Mouse (Mus musculus) stomach, embryonic 15.5 days (tissue): Measurements from ENCODE around the gene Dpf3. TPM values are rescaled to one million over a fixed set of nuclear protein-coding genes. Genes with fewer than 3 reads are reported as not detected.

Source experiments
- ATAC-seq: fragments of 200-750 bp; cut with Nextera tagmentation; 2 replicates; pipeline ENCODE4 v1.8.0; 2017; ENCODE audit warnings: low read depth, moderate number of reproducible peaks, moderate TSS enrichment; ENCODE audit not compliant: insufficient read depth, low FRiP score
- H3K27ac ChIP-seq: fragments of 300-500 bp; sonication (generic); 2 replicates; pipeline ENCODE4 v1.5.1; 2015; ENCODE audit warnings: mild to moderate bottlenecking, inconsistent platforms
- H3K27me3 ChIP-seq: fragments of 300-500 bp; sonication (generic); replicated peaks from 2 replicates; pipeline ENCODE4 v1.6.1; 2015; ENCODE audit warnings: inconsistent platforms
- H3K36me3 ChIP-seq: fragments of 300-500 bp; sonication (generic); 2 replicates; pipeline ENCODE4 v1.6.1; 2015; ENCODE audit warnings: inconsistent platforms
- H3K4me1 ChIP-seq: fragments of 300-500 bp; sonication (generic); 2 replicates; pipeline ENCODE4 v1.6.1; 2015; ENCODE audit warnings: inconsistent platforms
- H3K4me2 ChIP-seq: fragments of 300-500 bp; sonication (generic); 2 replicates; pipeline ENCODE4 v1.6.1; 2015; ENCODE audit warnings: mild to moderate bottlenecking, inconsistent platforms
- H3K4me3 ChIP-seq: fragments of 300-500 bp; sonication (generic); replicated peaks from 2 replicates; pipeline ENCODE4 v1.5.1; 2015; ENCODE audit warnings: inconsistent platforms
- H3K9ac ChIP-seq: fragments of 300-500 bp; sonication (generic); 2 replicates; pipeline ENCODE4 v1.6.1; 2015; ENCODE audit warnings: inconsistent platforms
- H3K9me3 ChIP-seq: fragments of 300-500 bp; sonication (generic); 2 replicates; pipeline ENCODE4 v1.6.1; 2016; ENCODE audit warnings: inconsistent platforms
- WGBS: fragments of 180-500 bp; shearing (Covaris S2); methylation state at CpG from one replicate; pipeline ENCODE4 v1.1.7; 2015; 5-methylcytosine and 5-hydroxymethylcytosine counted together
- polyA plus RNA-seq: library from polyadenylated mRNA; unstranded; fragments of >200 nt; fragmentation: Nextera tagmentation; extraction: Ambion mirVana; gene quantifications from 2 replicates; pipeline ENCODE4 v1.2.1, GENCODE M21; 2015

Dpf3 gene
- polyA plus RNA-seq, 1 experiment from 2014 or later: 4.6 TPM

DNA sequence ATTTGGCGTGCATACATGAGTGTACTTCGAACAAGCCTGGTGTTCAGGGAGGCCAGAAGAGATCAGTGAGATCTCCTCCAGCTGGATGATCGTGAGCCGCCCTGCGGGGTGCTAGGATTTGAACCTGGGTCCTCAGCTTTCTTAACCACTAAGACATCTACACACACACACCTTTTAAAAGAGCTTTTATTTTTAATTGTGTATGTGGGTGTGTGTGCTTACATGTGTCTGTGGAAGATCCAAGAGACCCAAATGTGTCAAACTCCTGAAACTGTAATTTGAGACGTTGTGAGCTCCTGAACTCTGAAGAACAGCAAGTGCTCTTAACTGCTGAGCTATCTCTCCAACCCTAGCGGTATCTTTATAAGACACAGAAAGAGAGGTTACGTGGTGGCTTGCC is 33.6 kb upstream of the Dpf3 start:
- no peak for ATAC-seq
- no peaks in the 10 kb centered on the region for H3K27me3 ChIP-seq
- no peaks in the 10 kb centered on the region for H3K36me3 ChIP-seq
- 35% methylated on average over 8 of the region's 8 CpGs for WGBS
- H3K4me1 ChIP-seq: peaks cover 10% of the 10 kb centered on the region
- H3K9me3 ChIP-seq: no peaks in the 10 kb centered on the region
- peak overlapping the region; percentile 71 for H3K4me2 ChIP-seq
- peak overlapping the region; percentile 18; the same call in 1 of the 2 replicates for H3K9ac ChIP-seq
- peak overlapping the region; percentile 87 for H3K4me3 ChIP-seq
- H3K27ac ChIP-seq: peak overlapping the region; percentile 72; the same call in 1 of the 2 replicates

DNA sequence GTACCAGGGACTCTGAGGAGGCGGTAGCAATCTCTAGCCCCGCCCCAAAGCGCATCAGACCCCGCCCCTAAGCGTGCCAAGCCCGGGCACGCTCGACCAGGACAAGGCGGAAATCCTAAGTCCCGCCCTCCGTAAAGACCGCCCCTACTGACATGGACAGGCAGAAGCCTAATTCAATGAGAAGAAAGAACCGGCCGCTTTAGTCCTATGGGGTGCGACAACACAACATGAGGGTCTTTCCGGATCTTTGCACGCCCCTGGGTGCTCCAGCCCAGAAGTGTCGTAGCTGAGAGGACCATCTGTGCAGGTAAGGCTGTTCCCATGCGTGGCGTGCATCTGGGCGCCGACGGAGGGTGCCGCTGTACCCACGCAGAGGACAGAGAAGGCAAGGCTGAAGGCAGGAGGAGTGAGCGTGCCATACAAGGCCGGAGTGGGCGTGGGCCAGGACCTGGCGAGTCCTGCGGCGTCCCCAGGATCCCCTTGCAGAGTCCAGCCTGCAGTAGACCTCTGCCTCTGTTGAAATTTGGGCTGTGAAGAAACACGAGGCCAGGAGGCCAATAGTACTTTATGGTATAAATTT is 32.9 kb upstream of the Dpf3 start, which contains the start of gene Dcaf4:
Dcaf4 (plus strand) TSS at position 156 of the 580 bp plus-strand sequence.
- Histone ChIP-seq H3K27ac (peak within 1 kb of the TSS; percentile 72), H3K9me3 (no peaks in the 10 kb centered on the region), H3K4me2 (peak within 1 kb of the TSS; percentile 71), H3K27me3 (no peaks in the 10 kb centered on the region), H3K9ac (peak within 1 kb of the TSS; percentile 18), H3K4me3 (peak within 1 kb of the TSS; percentile 87), H3K36me3 (no peaks in the 10 kb centered on the region), H3K4me1 (peaks cover 10% of the 10 kb centered on the region)
- WGBS: under 1% methylated on average over 32 of the region's 32 CpGs
- peak; percentile 98 for ATAC-seq

DNA sequence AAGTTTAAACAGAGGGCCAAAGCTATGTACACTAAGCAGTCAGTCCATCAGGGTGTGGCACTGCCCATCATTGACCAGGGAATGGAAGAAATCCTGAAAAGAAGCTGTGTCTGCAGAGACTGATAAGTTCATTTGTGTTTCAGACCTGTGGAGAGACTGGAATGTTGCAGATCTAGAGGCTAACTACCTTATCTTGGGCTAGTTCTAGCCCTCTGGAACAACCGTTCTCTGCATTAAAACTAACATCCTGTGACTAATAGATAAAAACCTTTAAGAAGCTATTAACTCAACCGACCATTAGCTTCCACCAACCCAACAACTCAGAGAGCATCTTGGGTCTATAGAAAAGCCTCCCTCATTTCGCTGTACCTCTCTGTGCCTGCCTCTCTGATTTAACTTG is 30.1 kb upstream of the Dpf3 start:
- Histone ChIP-seq H3K9me3 (no peaks in the 10 kb centered on the region), H3K36me3 (no peaks in the 10 kb centered on the region), H3K27ac (no peak overlapping the region), H3K4me3 (no peak overlapping the region), H3K9ac (no peak overlapping the region), H3K27me3 (no peaks in the 10 kb centered on the region), H3K4me2 (no peak overlapping the region), H3K4me1 (peaks cover 11% of the 10 kb centered on the region)
- ATAC-seq: no peak
- WGBS: 66% methylated on average over 3 of the region's 3 CpGs

DNA sequence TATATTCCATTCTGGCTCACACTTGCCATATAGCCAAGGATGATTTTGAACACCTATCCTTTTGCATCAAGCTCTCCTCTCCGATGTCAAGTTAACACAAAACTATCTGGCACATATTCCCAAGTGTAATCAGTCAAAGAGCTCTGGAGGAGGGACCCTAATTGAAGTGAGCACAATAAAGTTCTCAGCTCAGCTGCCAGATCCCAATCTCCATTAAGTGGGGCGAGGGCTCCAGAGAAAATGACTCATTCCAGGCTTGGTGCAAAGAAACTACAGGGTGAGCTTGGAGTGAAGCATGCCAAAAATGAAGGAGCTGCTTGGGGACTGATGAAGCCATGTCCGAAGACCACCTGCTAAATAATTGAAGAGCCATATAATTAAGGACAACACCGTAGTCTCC is 26.7 kb upstream of the Dpf3 start:
- no peak overlapping the region for H3K9ac ChIP-seq
- no peak overlapping the region for H3K4me2 ChIP-seq
- no peaks in the 10 kb centered on the region for H3K36me3 ChIP-seq
- no peaks in the 10 kb centered on the region for H3K27me3 ChIP-seq
- no peaks in the 10 kb centered on the region for H3K9me3 ChIP-seq
- H3K4me1 ChIP-seq: peaks cover 3% of the 10 kb centered on the region; the same call in 1 of the 2 replicates
- no peak overlapping the region for H3K27ac ChIP-seq
- ATAC-seq: no peak
- no peak overlapping the region for H3K4me3 ChIP-seq
- WGBS: 54% methylated on average over 4 of the region's 4 CpGs

DNA sequence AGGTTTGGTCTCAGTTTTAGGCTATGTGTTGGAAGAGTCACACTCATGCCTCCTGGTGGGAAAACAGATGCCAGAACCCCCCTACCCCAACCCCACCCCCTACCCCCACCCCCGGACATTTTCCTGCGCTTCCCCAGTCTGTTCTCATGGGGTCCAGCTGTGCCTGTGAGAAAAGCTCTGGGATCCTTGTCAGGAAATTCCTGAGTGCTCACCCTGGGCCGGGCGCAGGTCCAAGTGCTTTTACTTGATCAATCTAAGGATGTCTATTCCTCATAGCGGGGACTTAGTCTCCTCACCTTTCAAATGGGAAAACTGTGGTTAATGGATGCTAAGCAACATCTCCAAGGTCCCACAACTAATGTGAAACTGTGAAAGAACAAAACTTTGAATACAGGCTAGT is 25.7 kb upstream of the Dpf3 start:
- no peaks in the 10 kb centered on the region for H3K36me3 ChIP-seq
- H3K9me3 ChIP-seq: no peaks in the 10 kb centered on the region
- no peak overlapping the region for H3K4me3 ChIP-seq
- no peak overlapping the region for H3K27ac ChIP-seq
- H3K4me2 ChIP-seq: no peak overlapping the region
- no peak overlapping the region for H3K9ac ChIP-seq
- 31% methylated on average over 5 of the region's 5 CpGs for WGBS
- no peak for ATAC-seq
- no peaks in the 10 kb centered on the region for H3K27me3 ChIP-seq
- peaks cover 3% of the 10 kb centered on the region; the same call in 1 of the 2 replicates for H3K4me1 ChIP-seq

DNA sequence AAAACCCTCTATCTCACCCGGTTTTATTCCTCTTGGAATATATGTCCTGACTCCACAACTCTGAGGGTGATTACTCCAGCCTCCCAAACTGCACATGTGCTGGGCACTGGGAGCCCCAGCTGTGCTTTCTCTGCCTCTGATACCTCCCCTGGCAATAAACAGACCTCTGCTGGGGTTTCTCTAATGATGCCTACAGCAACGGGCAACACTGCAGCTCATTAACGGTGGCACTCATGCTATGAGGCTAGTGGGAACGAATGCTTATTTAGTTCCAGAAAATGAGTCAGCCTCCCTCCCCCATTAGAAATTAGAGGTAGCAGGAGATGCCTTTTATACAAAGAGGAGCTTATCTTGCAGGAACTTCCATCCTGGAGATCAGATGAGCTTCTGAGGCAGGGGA is 25.3 kb upstream of the Dpf3 start:
- no peak overlapping the region for H3K9ac ChIP-seq

DNA sequence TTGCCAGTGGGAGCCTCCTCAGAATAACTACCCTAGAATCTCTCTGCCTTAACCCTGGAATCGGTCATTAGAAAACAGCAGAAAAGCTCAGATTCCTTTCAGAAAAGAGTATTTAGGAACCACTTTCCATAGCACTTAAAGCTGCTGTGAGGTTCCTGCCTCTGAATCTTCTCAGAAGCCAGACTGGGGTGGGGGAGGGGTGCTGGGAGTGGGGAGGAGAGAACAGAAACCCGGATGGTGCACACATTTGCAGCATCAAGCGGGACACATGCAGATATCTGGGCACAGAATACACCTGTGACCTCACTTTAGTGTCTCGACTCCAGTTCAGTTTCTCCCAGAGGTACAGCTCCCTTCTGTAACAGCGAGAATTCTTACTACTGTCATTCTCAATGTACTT is 23.1 kb upstream of the Dpf3 start:
- Histone ChIP-seq H3K9me3 (no peaks in the 10 kb centered on the region), H3K9ac (no peak overlapping the region), H3K27me3 (no peaks in the 10 kb centered on the region), H3K36me3 (no peaks in the 10 kb centered on the region), H3K4me1 (peaks cover 3% of the 10 kb centered on the region; the same call in 1 of the 2 replicates), H3K27ac (no peak overlapping the region), H3K4me3 (no peak overlapping the region), H3K4me2 (no peak overlapping the region)
- ATAC-seq: no peak
- 71% methylated on average over 5 of the region's 5 CpGs for WGBS

More for the DNA sequence above, 25.3 kb upstream of the Dpf3 start:
- ATAC-seq: no peak
- no peak overlapping the region for H3K4me3 ChIP-seq
- H3K27ac ChIP-seq: no peak overlapping the region
- no peak overlapping the region for H3K4me2 ChIP-seq
- H3K36me3 ChIP-seq: no peaks in the 10 kb centered on the region
- no peaks in the 10 kb centered on the region for H3K9me3 ChIP-seq
- H3K27me3 ChIP-seq: no peaks in the 10 kb centered on the region
- WGBS: 31% methylated on average over 4 of the region's 4 CpGs
- peaks cover 3% of the 10 kb centered on the region; the same call in 1 of the 2 replicates for H3K4me1 ChIP-seq

DNA sequence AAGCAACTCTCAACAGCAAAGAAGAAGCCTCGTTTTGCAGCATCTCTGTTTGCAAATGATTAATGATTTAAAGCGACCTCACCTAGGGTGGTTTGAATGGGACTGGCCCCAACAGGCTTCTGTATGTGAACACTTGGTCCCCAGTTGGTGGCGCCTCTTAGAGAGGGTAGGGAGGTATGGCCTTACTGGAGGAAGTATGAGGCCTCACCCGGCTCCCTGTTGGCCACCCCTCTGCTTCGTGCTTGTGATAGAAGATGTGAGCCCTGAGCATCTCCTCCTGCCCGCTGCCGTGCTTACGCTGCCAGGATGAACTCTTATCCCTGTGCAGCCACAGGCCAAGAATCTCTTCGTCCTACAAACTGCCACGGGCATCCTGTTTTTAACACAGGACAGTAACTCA is 19.0 kb upstream of the Dpf3 start:
- no peaks in the 10 kb centered on the region for H3K36me3 ChIP-seq
- WGBS: 74% methylated on average over 10 of the region's 10 CpGs
- H3K27ac ChIP-seq: no peak overlapping the region
- H3K27me3 ChIP-seq: no peaks in the 10 kb centered on the region
- H3K4me2 ChIP-seq: no peak overlapping the region
- no peak for ATAC-seq
- no peaks in the 10 kb centered on the region for H3K4me1 ChIP-seq
- no peak overlapping the region for H3K4me3 ChIP-seq
- H3K9ac ChIP-seq: no peak overlapping the region
- H3K9me3 ChIP-seq: no peaks in the 10 kb centered on the region

DNA sequence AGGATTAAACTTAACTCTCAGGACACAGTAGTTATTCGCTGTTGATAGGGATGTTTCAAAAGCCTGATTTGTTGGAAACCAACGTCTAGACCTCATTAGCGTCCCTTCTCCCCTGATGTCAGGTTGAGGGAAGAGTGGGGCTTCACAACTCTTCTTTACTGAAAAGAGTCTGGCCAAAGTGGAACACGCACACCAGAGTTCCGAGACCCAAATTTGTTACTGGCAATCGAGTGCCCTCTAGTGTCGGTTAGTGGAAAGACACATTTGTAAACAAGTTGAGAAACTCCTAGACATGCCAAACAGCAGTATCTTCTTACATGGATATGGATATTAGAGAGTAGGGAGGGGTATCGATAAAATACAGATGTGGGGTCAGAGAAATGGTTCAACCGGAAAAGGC is 14.7 kb upstream of the Dpf3 start:
- H3K4me2 ChIP-seq: no peak overlapping the region
- WGBS: 7% methylated on average over 9 of the region's 9 CpGs
- no peak overlapping the region for H3K4me3 ChIP-seq
- no peaks in the 10 kb centered on the region for H3K4me1 ChIP-seq
- no peaks in the 10 kb centered on the region for H3K27me3 ChIP-seq
- H3K36me3 ChIP-seq: no peaks in the 10 kb centered on the region
- no peak overlapping the region for H3K9ac ChIP-seq
- ATAC-seq: no peak
- H3K9me3 ChIP-seq: no peaks in the 10 kb centered on the region
- no peak overlapping the region for H3K27ac ChIP-seq

DNA sequence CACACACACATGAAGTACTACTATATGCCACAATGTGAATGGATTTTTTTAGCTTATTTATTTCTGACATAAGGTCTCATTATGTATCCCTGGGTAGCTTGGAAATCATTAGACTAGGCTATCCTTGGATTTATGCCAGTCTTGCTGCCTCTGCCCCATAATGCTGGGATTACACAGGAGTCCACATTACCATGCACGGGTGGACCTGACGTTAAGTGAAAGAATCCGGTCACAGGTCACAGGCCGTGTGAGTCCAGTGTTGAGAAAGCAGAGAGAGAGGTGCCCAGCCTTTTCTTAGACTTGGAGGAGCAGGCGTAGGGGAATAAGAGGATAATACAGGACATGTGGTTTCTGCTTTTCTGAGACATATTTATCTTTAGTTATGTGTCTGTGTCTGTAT is 11.7 kb upstream of the Dpf3 start:
- Histone ChIP-seq H3K36me3 (no peaks in the 10 kb centered on the region), H3K27me3 (no peaks in the 10 kb centered on the region), H3K9ac (no peak overlapping the region), H3K9me3 (no peaks in the 10 kb centered on the region), H3K27ac (no peak overlapping the region), H3K4me2 (no peak overlapping the region), H3K4me3 (no peak overlapping the region), H3K4me1 (no peaks in the 10 kb centered on the region)
- ATAC-seq: no peak
- WGBS: 75% methylated on average over 5 of the region's 5 CpGs

DNA sequence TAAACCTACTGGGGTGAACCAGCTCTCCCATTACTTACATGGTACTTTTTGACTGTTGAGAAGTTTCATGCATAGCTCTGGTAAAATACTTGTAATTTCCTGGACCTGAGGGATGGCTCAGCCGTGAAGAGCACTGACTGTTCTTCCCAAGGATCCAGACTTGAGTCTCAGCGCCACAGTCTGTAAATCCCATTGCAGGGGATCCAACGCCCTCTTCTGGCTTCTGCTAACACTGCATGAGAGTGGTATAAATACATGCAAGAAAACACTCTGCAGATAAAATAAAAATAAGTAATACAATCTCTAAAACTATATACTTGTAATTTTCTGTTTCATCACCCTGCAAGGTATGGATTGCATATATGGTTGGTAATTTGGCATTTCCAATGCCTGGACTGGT is 10.4 kb upstream of the Dpf3 start:
- Histone ChIP-seq H3K9me3 (no peaks in the 10 kb centered on the region), H3K4me1 (no peaks in the 10 kb centered on the region), H3K27me3 (no peaks in the 10 kb centered on the region), H3K4me2 (no peak overlapping the region), H3K9ac (no peak overlapping the region), H3K27ac (no peak overlapping the region), H3K36me3 (no peaks in the 10 kb centered on the region), H3K4me3 (no peak overlapping the region)
- no peak for ATAC-seq
- 78% methylated on average over 3 of the region's 3 CpGs for whole genome bisulfite sequencing

DNA sequence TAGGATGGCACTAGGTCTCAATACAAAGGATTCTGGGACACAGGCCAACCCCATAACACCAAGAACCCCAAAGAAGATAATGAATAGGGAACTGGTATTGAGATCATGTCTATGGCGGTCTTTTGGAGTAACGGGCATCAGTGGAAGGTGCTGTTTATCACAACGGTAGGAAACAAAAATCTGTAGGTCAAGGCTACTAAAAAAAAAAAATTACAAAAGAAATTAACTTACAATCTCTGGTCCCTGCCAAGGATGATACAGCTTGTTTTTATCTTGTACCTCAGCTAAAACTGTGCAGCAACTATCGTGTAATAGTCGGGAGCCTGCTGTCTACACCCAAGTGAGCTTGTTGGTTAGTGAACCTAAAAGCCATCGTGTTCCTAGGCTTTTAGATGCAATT is 9.2 kb upstream of the Dpf3 start:
- ATAC-seq: no peak
- H3K27ac ChIP-seq: no peak overlapping the region
- WGBS: 87% methylated on average over 6 of the region's 6 CpGs
- H3K4me3 ChIP-seq: no peak overlapping the region
- no peak overlapping the region for H3K9ac ChIP-seq
- H3K36me3 ChIP-seq: no peaks in the 10 kb centered on the region
- no peaks in the 10 kb centered on the region for H3K9me3 ChIP-seq
- no peaks in the 10 kb centered on the region for H3K27me3 ChIP-seq
- no peaks in the 10 kb centered on the region for H3K4me1 ChIP-seq
- H3K4me2 ChIP-seq: no peak overlapping the region

DNA sequence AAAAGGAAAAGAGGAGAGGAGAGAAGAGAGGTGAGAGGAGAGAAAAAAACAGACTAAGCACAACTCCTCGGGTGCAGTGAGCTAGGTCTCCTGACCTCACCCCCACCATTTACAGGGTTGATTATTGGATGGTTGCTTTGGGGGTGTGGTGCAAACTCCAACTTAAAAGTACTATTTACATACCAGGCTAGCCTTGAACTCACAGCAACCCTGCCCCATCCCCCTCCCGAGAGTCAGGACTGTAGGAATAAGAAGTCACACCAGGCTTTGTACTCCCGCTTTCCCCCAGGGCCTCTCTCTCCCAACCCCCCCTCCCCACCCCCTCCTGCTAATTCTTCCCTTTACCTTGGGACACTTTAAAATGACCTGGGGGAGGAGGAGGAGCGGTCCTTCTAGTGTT is 8.8 kb upstream of the Dpf3 start:
- no peak overlapping the region for H3K9ac ChIP-seq
- ATAC-seq: no peak
- no peaks in the 10 kb centered on the region for H3K4me1 ChIP-seq
- no peaks in the 10 kb centered on the region for H3K9me3 ChIP-seq
- no peak overlapping the region for H3K27ac ChIP-seq
- no peak overlapping the region for H3K4me2 ChIP-seq
- H3K36me3 ChIP-seq: no peaks in the 10 kb centered on the region
- no peaks in the 10 kb centered on the region for H3K27me3 ChIP-seq
- WGBS: 67% methylated on average over 4 of the region's 4 CpGs
- no peak overlapping the region for H3K4me3 ChIP-seq
